Mouse (Mus musculus): ENCODE measurements at regions not wholly inside any gene's neighbourhood (a gene's known extent, or its start where the extent isn't known, plus 50 kb on each side); places are given as distances from the start of the nearest gene placed in this dataset.
A peak's percentile ranks its signal among the peaks of the same experiment; 100 is the strongest.

DNA sequence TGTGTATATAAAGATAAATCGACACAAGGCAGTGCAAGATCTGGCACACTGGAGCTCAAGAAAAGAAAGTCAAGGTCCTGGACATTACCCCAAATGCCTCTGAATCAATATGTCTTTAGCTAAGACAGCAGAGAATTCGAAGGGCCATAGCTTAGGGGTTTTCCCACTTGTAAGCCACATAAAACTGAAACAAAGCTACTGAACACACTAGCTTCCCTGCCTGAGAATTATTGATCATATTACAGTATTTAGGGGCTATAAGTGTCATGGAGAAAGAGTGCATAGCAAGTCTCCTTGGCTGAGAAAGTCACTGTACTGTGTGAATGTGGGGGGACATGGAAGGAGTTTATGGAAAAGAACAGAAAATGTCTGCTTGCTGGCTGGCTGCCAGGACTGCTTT, 207.3 kb upstream of the Htr1f start:
- Histone ChIP-seq H3K4me1 (replicated peaks; ENCODE audit: control insufficient read depth, insufficient read depth, low read length) (no peaks in the 10 kb centered on the region), H3K36me3 (ENCODE audit: control insufficient read depth, insufficient read depth, low read length) (no peaks in the 10 kb centered on the region), H3K27ac (ENCODE audit: low read depth, low read length) (no peak overlapping the region), H3K27me3 (ENCODE audit: control insufficient read depth, insufficient read depth, low read length) (no peaks in the 10 kb centered on the region), H3K9ac (ENCODE audit: low read depth, low read length) (no peak overlapping the region), H3K4me2 (replicated peaks; ENCODE audit: low read depth, low read length) (no peak overlapping the region), H3K9me3 (ENCODE audit: control insufficient read depth, low read length) (no peaks in the 10 kb centered on the region), H3K4me3 (ENCODE audit: low read depth, low read length) (no peak overlapping the region)
- DNase-seq (ENCODE audit: low spot score) (no peak), ATAC-seq (ENCODE audit: low FRiP score) (no peak)
- 87% methylated on average over 2 of the region's 2 CpGs for WGBS

DNA sequence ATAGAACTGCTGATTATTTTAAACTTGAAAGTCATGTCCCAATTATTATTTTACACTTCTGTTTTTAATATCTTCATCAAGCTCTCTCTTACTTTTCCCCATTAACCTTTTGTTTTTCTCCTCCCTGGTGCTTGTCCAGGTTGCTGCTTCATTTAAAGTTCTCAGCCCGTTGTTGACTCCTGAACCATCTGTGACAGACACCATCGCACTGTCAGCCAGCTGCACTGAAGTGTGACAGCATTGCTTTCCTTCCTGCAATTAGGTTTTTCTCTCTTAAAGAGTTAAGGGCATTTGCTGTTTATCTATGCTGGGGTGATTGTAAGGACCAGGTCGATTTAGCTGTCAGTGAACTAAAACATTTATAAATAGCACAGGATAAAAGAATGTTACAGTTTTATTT, 205.3 kb upstream of the Pou1f1 start:
- no peak overlapping the region for H3K4me3 ChIP-seq (ENCODE audit: low read depth, low read length)
- ATAC-seq (ENCODE audit: low FRiP score), result no peak
- WGBS, result 64% methylated on average over 3 of the region's 3 CpGs
- no peak overlapping the region for H3K4me2 ChIP-seq (replicated peaks; ENCODE audit: low read depth, low read length)
- H3K4me1 ChIP-seq (replicated peaks; ENCODE audit: control insufficient read depth, insufficient read depth, low read length), result no peaks in the 10 kb centered on the region
- H3K27ac ChIP-seq (ENCODE audit: low read depth, low read length), result no peak overlapping the region
- no peaks in the 10 kb centered on the region for H3K27me3 ChIP-seq (ENCODE audit: control insufficient read depth, insufficient read depth, low read length)
- H3K9me3 ChIP-seq (ENCODE audit: control insufficient read depth, low read length), result no peaks in the 10 kb centered on the region
- no peaks in the 10 kb centered on the region for H3K36me3 ChIP-seq (ENCODE audit: control insufficient read depth, insufficient read depth, low read length)
- DNase-seq (ENCODE audit: low spot score), result no peak
- H3K9ac ChIP-seq (ENCODE audit: low read depth, low read length), result no peak overlapping the region

DNA sequence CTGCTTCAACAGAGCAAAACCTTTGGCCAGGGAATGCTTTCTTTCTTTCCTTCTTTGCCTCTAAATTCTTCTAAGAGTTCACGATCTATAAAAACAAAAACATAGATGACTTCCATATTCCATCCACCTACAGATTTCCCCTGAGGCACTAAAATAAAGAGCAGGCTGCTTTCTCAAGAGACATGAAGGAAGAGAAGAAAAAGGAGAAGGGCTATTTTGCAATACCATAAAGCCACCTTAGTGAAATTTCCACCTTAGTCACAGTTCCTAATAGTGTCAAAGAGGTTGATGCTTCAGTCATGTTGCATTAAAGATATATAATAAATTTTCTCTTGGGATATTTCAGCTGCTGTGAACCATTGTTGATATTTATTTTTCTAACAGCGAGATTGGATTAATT, 187.9 kb upstream of the Pou1f1 start:
- Histone ChIP-seq H3K9me3 (ENCODE audit: control insufficient read depth, low read length) (no peaks in the 10 kb centered on the region), H3K9ac (ENCODE audit: low read depth, low read length) (no peak overlapping the region), H3K27me3 (ENCODE audit: control insufficient read depth, insufficient read depth, low read length) (no peaks in the 10 kb centered on the region), H3K4me2 (replicated peaks; ENCODE audit: low read depth, low read length) (no peak overlapping the region), H3K4me1 (replicated peaks; ENCODE audit: control insufficient read depth, insufficient read depth, low read length) (no peaks in the 10 kb centered on the region), H3K36me3 (ENCODE audit: control insufficient read depth, insufficient read depth, low read length) (no peaks in the 10 kb centered on the region), H3K27ac (ENCODE audit: low read depth, low read length) (no peak overlapping the region), H3K4me3 (ENCODE audit: low read depth, low read length) (no peak overlapping the region)
- WGBS, result 94% methylated on average over 2 of the region's 2 CpGs
- DNase-seq (ENCODE audit: low spot score) (no peak), ATAC-seq (ENCODE audit: low FRiP score) (no peak)

DNA sequence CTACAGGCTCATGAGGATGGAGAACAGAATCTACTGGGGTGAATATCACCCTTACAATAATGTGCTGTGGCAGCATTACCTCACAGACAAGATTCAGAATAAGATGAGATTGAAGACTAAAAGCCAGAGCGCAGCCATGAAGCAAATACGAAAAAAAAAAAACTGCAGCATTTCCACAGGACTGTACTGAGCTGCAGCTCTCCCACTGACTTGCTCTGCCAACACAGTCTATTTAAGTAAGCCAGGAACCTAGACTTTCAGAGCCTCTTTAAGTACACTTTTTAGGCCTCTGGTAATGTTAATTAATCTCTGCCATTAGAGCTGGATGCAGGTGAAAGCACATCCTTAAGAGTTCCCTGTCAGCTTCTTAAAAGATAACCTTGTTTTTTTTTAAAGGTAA, 181.1 kb upstream of the Pou1f1 start:
- no peaks in the 10 kb centered on the region for H3K36me3 ChIP-seq (ENCODE audit: control insufficient read depth, insufficient read depth, low read length)
- H3K27me3 ChIP-seq (ENCODE audit: control insufficient read depth, insufficient read depth, low read length), result no peaks in the 10 kb centered on the region
- H3K4me1 ChIP-seq (replicated peaks; ENCODE audit: control insufficient read depth, insufficient read depth, low read length), result no peaks in the 10 kb centered on the region
- WGBS, result 94% methylated on average over 2 of the region's 2 CpGs
- H3K9me3 ChIP-seq (ENCODE audit: control insufficient read depth, low read length), result no peaks in the 10 kb centered on the region
- H3K27ac ChIP-seq (ENCODE audit: low read depth, low read length), result no peak overlapping the region
- H3K4me2 ChIP-seq (replicated peaks; ENCODE audit: low read depth, low read length), result no peak overlapping the region
- ATAC-seq (ENCODE audit: low FRiP score) (no peak), DNase-seq (ENCODE audit: low spot score) (no peak)
- no peak overlapping the region for H3K4me3 ChIP-seq (ENCODE audit: low read depth, low read length)
- no peak overlapping the region for H3K9ac ChIP-seq (ENCODE audit: low read depth, low read length)

DNA sequence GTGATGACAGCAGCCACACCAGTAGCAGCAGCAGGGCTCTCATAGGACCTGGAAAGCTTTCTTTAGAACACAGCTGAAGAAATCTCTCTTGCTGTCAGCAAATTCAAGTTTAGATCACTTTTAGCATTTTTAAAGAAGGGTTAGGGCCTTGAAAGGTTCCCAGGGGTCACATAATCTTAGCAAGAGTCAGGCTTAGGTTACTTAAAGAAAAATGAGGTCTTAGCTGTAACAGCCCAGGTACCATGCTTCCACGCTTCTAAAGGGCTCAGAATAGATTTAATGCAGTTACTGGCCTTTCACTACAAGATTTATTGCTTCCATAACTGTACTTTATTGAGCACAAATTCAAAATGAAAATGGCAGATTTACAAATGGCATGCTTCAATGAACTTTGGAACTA, 160.4 kb upstream of the Pou1f1 start:
- H3K4me3 ChIP-seq (ENCODE audit: low read depth, low read length), result no peak overlapping the region
- H3K4me1 ChIP-seq (replicated peaks; ENCODE audit: control insufficient read depth, insufficient read depth, low read length), result no peaks in the 10 kb centered on the region
- DNase-seq (ENCODE audit: low spot score) (no peak), ATAC-seq (ENCODE audit: low FRiP score) (no peak)
- H3K36me3 ChIP-seq (ENCODE audit: control insufficient read depth, insufficient read depth, low read length), result no peaks in the 10 kb centered on the region
- no peak overlapping the region for H3K27ac ChIP-seq (ENCODE audit: low read depth, low read length)
- H3K4me2 ChIP-seq (replicated peaks; ENCODE audit: low read depth, low read length), result no peak overlapping the region
- no peaks in the 10 kb centered on the region for H3K9me3 ChIP-seq (ENCODE audit: control insufficient read depth, low read length)
- H3K9ac ChIP-seq (ENCODE audit: low read depth, low read length), result no peak overlapping the region
- H3K27me3 ChIP-seq (ENCODE audit: control insufficient read depth, insufficient read depth, low read length), result no peaks in the 10 kb centered on the region
- 66% methylated on average over 1 of the region's 1 CpGs for WGBS

DNA sequence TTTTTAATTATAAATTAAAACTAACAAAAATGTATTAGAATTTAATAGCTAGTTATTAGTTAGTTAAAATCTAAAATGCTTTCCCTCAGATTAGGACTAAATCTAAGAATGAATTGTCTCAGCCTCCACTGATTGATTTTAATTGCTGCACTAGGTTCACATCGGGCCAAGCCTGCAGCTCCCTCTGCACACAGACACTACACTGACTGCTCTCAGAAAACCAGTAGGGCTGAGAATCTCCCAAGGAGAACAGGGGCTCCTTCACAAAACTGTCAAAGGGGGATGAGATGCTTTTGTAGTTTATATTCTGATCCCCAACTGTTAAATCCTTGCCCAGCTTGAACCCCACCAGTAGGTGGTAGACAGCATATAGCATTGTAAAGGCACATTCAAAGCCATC, 151.0 kb upstream of the Pou1f1 start:
- ATAC-seq (ENCODE audit: low FRiP score) (no peak), DNase-seq (ENCODE audit: low spot score) (no peak)
- H3K36me3 ChIP-seq (ENCODE audit: control insufficient read depth, insufficient read depth, low read length), result no peaks in the 10 kb centered on the region
- no peaks in the 10 kb centered on the region for H3K27me3 ChIP-seq (ENCODE audit: control insufficient read depth, insufficient read depth, low read length)
- H3K4me3 ChIP-seq (ENCODE audit: low read depth, low read length), result no peak overlapping the region
- no peaks in the 10 kb centered on the region for H3K9me3 ChIP-seq (ENCODE audit: control insufficient read depth, low read length)
- no peak overlapping the region for H3K4me2 ChIP-seq (replicated peaks; ENCODE audit: low read depth, low read length)
- no peaks in the 10 kb centered on the region for H3K4me1 ChIP-seq (replicated peaks; ENCODE audit: control insufficient read depth, insufficient read depth, low read length)
- H3K9ac ChIP-seq (ENCODE audit: low read depth, low read length), result no peak overlapping the region
- WGBS, result 23% methylated on average over 1 of the region's 1 CpGs
- H3K27ac ChIP-seq (ENCODE audit: low read depth, low read length), result no peak overlapping the region

DNA sequence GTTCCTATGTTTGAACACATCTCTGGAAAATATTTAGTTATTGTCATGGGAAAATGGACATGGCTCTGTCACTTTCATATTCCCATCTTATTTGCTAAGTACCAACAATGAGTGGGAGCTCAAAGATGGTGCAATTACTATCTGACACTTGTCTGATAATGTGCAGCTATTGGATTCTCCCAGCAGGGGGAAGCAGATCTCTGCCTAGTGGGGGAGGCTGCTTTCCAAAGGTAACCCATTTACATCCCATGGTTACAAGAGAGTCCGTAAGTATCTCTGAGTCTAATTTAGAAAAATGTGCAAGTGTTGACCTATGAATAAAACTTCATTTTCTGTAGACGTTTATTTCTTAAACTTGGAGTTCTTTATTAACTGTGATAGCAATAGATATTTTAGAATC, 149.4 kb upstream of the Pou1f1 start:
- Histone ChIP-seq H3K9me3 (ENCODE audit: control insufficient read depth, low read length) (no peaks in the 10 kb centered on the region), H3K4me2 (replicated peaks; ENCODE audit: low read depth, low read length) (no peak overlapping the region), H3K9ac (ENCODE audit: low read depth, low read length) (no peak overlapping the region), H3K4me3 (ENCODE audit: low read depth, low read length) (no peak overlapping the region), H3K27me3 (ENCODE audit: control insufficient read depth, insufficient read depth, low read length) (no peaks in the 10 kb centered on the region), H3K27ac (ENCODE audit: low read depth, low read length) (no peak overlapping the region), H3K36me3 (ENCODE audit: control insufficient read depth, insufficient read depth, low read length) (no peaks in the 10 kb centered on the region), H3K4me1 (replicated peaks; ENCODE audit: control insufficient read depth, insufficient read depth, low read length) (no peaks in the 10 kb centered on the region)
- DNase-seq (ENCODE audit: low spot score) (peak; percentile 27), ATAC-seq (ENCODE audit: low FRiP score) (0 out of 2 replicates have a peak, but pooled peaks have one; percentile 38)
- 68% methylated on average over 2 of the region's 2 CpGs for WGBS

DNA sequence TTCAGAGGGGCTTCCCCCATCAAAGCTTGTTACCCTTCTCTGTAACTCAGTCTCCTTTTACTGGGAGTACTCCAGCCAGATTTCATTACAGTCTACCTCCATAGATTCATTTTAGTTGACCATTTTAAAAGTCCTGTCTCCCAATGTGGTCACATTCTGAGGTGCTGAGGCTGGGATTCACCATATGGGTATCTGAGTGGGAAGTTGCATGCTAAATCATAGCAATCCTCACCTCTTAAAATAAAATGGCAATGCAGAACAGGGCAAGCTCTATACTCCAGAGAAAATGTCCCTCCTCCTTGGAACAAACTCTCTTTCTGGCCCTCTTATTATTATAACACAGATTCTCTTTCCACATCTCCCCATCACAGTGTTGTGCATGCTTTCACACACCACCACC, 143.8 kb upstream of the Pou1f1 start:
- H3K27ac ChIP-seq (ENCODE audit: low read depth, low read length), result no peak overlapping the region
- DNase-seq (ENCODE audit: low spot score) (no peak), ATAC-seq (ENCODE audit: low FRiP score) (no peak)
- no peak overlapping the region for H3K4me3 ChIP-seq (ENCODE audit: low read depth, low read length)
- no peaks in the 10 kb centered on the region for H3K4me1 ChIP-seq (replicated peaks; ENCODE audit: control insufficient read depth, insufficient read depth, low read length)
- H3K9me3 ChIP-seq (ENCODE audit: control insufficient read depth, low read length), result no peaks in the 10 kb centered on the region
- H3K27me3 ChIP-seq (ENCODE audit: control insufficient read depth, insufficient read depth, low read length), result no peaks in the 10 kb centered on the region
- no peak overlapping the region for H3K9ac ChIP-seq (ENCODE audit: low read depth, low read length)
- H3K4me2 ChIP-seq (replicated peaks; ENCODE audit: low read depth, low read length), result no peak overlapping the region
- H3K36me3 ChIP-seq (ENCODE audit: control insufficient read depth, insufficient read depth, low read length), result no peaks in the 10 kb centered on the region

DNA sequence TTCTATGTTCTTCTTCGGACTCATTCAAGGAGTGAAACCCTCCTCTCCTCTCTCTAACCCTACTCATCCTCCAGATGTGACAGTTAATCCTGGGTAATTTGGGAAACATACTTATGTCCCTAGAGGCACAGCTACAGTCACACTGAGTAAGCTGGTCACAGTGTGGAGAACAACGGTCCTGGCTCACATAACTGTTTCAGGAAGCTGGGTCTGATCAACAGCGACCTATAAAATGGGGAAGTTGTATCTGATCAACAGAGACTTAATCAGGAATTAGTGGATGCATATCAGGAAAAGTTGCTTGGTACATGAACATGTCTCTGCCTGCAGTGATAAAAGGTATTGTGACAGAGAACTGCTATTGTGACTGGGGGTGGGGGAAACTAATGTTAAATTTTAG, 142.0 kb upstream of the Pou1f1 start:
- 81% methylated on average over 3 of the region's 3 CpGs for WGBS

More for the DNA sequence above, 142.0 kb upstream of the Pou1f1 start:
- H3K4me2 ChIP-seq (replicated peaks; ENCODE audit: low read depth, low read length), result no peak overlapping the region
- H3K9me3 ChIP-seq (ENCODE audit: control insufficient read depth, low read length), result no peaks in the 10 kb centered on the region
- ATAC-seq (ENCODE audit: low FRiP score), result no peak
- no peaks in the 10 kb centered on the region for H3K36me3 ChIP-seq (ENCODE audit: control insufficient read depth, insufficient read depth, low read length)
- no peaks in the 10 kb centered on the region for H3K27me3 ChIP-seq (ENCODE audit: control insufficient read depth, insufficient read depth, low read length)
- H3K27ac ChIP-seq (ENCODE audit: low read depth, low read length), result no peak overlapping the region
- no peak for DNase-seq (ENCODE audit: low spot score)
- no peak overlapping the region for H3K4me3 ChIP-seq (ENCODE audit: low read depth, low read length)
- H3K9ac ChIP-seq (ENCODE audit: low read depth, low read length), result no peak overlapping the region
- H3K4me1 ChIP-seq (replicated peaks; ENCODE audit: control insufficient read depth, insufficient read depth, low read length), result no peaks in the 10 kb centered on the region
